Comparison of ENCODE assay signal across 8 mouse cellular contexts in genomic region chr15:59822995-59823681, GRCm38 (mm10).
DNase-seq lines count a peak whose midpoint lies in the region; TF ChIP-seq lines count a peak whose summit lies in the region.

No protein-coding gene starts in this region.

- H3K9ac ChIP-seq in ES-E14 (ENCODE audit: insufficient read depth, low read depth, low read length, poor library complexity, severe bottlenecking), result peak overlapping the region; percentile 1; the same call in 1 of the 2 replicates

- peaks cover 3 to 14% of the 10 kb centered on the region in 2 experiments for H3K4me1 ChIP-seq in ES-E14 (ENCODE audit: control insufficient read depth in 2 of 2, insufficient read depth in 2 of 2, low read length in 2 of 2, poor library complexity in 1 of 2)

- no peak overlapping the region for H3K4me3 ChIP-seq in ES-E14 (ENCODE audit: insufficient read depth in 1 of 2, low read depth in 1 of 2, low read length in 2 of 2, poor library complexity in 1 of 2, severe bottlenecking in 1 of 2)

- peak overlapping the region; percentile 17; the same call in 1 of the 2 replicates for H3K27ac ChIP-seq in ES-E14 (ENCODE audit: insufficient read depth, low read depth, low read length, poor library complexity, severe bottlenecking)

- in situ Hi-C loops in ES-E14 (cut with MboI; ENCODE audit: low sequenced_read_pairs in 2 of 2, unreplicated experiment in 2 of 2), result no loop called here

- intact Hi-C loops in gastrocnemius, postnatal 36 days (cut with DNase I), result no loop called here

- DNase-seq in adrenal gland, adult 2 months, result peak; percentile 69
- DNase-seq in adrenal gland, postnatal 4 days (ENCODE audit: low spot score in 2 of 2), result no peak
- peak; percentile 59 for DNase-seq in ES-E14 (ENCODE audit: low read depth, low spot score)
- peak; percentile 16 for DNase-seq in induced T-regulatory cell, adult 2 months (ENCODE audit: low read depth)
- DNase-seq in lung, postnatal 14 days, result peak; percentile 54
- no peak for DNase-seq in left cerebral cortex, adult 9 months (ENCODE audit: low spot score in 2 of 2)
- no peak for DNase-seq in testis, postnatal 14 days (ENCODE audit: low spot score)
- no peak for DNase-seq in gastrocnemius, postnatal 36 days

- H3K9me3 ChIP-seq in ES-E14 (ENCODE audit: control insufficient read depth, insufficient read depth, low read depth, low read length), result no peaks in the 10 kb centered on the region

- H3K36me3 ChIP-seq in ES-E14 (ENCODE audit: control insufficient read depth, insufficient read depth, low read length, poor library complexity, severe bottlenecking), result no peaks in the 10 kb centered on the region

TF ChIP-seq in ES-E14, 5 proteins besides CTCF, POLR2A, EP300 and RAD21:
- TF ChIP-seq MAFK (IDR thresholded peaks at IDR 0.05; ENCODE audit: insufficient read depth, low read depth, low read length) (no peak), HCFC1 (IDR thresholded peaks at IDR 0.05; ENCODE audit: borderline replicate concordance, insufficient read depth, low read length) (no peak), ZNF384 (IDR thresholded peaks at IDR 0.05; ENCODE audit: low read depth, low read length) (no peak), ZC3H11A (IDR thresholded peaks at IDR 0.05; ENCODE audit: borderline replicate concordance, low read depth, low read length) (no peak), CHD2 (IDR thresholded peaks at IDR 0.05; ENCODE audit: low read depth, low read length) (no peak)

Comparison
In these comparisons a context has a peak if more than half of its experiments do, and no peak if none do; other contexts are left out.
1. DNase-seq: peak in adrenal gland, adult 2 months (single experiment), ES-E14 (single experiment), induced T-regulatory cell, adult 2 months (single experiment) and lung, postnatal 14 days (single experiment); none in adrenal gland, postnatal 4 days (0 of 2), left cerebral cortex, adult 9 months (0 of 2), testis, postnatal 14 days (single experiment) and gastrocnemius, postnatal 36 days (0 of 2).